In genomic region chr12:101957079-101957941, GRCm38 (mm10) we compare ENCODE assay signal across 8 mouse cellular contexts. TPM values are rescaled to one million over a fixed set of nuclear protein-coding genes. Genes with fewer than 3 reads are reported as not detected.
A peak's percentile ranks its signal among the peaks of the same experiment; 100 is the strongest.
DNase-seq lines count a peak whose midpoint lies in the region; ATAC-seq and TF ChIP-seq lines count a peak whose summit lies in the region.

No protein-coding gene starts in this region.

- peaks cover 9% of the 10 kb centered on the region for H3K4me1 ChIP-seq in liver, adult 2 months (ENCODE audit: control insufficient read depth, insufficient read depth, low read length)
- H3K4me1 ChIP-seq in brown adipose tissue, adult 24 weeks (ENCODE audit: control insufficient read depth, insufficient read depth, insufficient read length, low read length): no peaks in the 10 kb centered on the region
- H3K4me1 ChIP-seq in heart, embryonic 14.5 days (ENCODE audit: control insufficient read depth in 2 of 2, insufficient read depth in 2 of 2, low read length in 2 of 2): peaks cover 0 to 10% of the 10 kb centered on the region in 2 experiments; a peak in 2 of 4 replicates
- peaks cover 14% of the 10 kb centered on the region for H3K4me1 ChIP-seq in lung, embryonic 16.5 days (replicated peaks; ENCODE audit: control insufficient read depth, insufficient read depth, low read length)

- peak overlapping the region; percentile 89 for H3K9ac ChIP-seq in liver, adult 2 months (ENCODE audit: low read depth, low read length)
- peak overlapping the region; percentile 88 for H3K9ac ChIP-seq in heart, embryonic 14.5 days (ENCODE audit: low read length)
- H3K9ac ChIP-seq in lung, embryonic 16.5 days (ENCODE audit: low read length): peak overlapping the region; percentile 84

- H3K79me2 ChIP-seq in liver, adult 2 months (ENCODE audit: control insufficient read depth, insufficient read depth, low read length): peaks cover 5% of the 10 kb centered on the region; the same call in 1 of the 2 replicates

- no peaks in the 10 kb centered on the region for H3K9me3 ChIP-seq in heart, embryonic 14.5 days (ENCODE audit: control insufficient read depth, low read length)
- H3K9me3 ChIP-seq in lung, embryonic 16.5 days (ENCODE audit: control insufficient read depth, low read length): no peaks in the 10 kb centered on the region

- H3K27me3 ChIP-seq in liver, adult 2 months (ENCODE audit: control insufficient read depth, insufficient read depth, low read length): no peaks in the 10 kb centered on the region
- no peaks in the 10 kb centered on the region for H3K27me3 ChIP-seq in heart, embryonic 14.5 days (ENCODE audit: control insufficient read depth, insufficient read depth, low read length)
- no peaks in the 10 kb centered on the region for H3K27me3 ChIP-seq in lung, embryonic 16.5 days (ENCODE audit: control insufficient read depth, insufficient read depth, low read depth, low read length)

- peak; percentile 24 for DNase-seq in liver, adult 2 months (ENCODE audit: extremely low read depth, low read depth, low spot score)
- no peak for DNase-seq in liver
- DNase-seq in T-cell, adult 2 months (ENCODE audit: low spot score): no peak
- DNase-seq in urinary bladder, postnatal 10 days (ENCODE audit: low spot score): no peak
- DNase-seq in gastrocnemius, adult 8-10 months (ENCODE audit: low spot score in 2 of 2): no peak

- ATAC-seq in heart, embryonic 14.5 days (ENCODE audit: insufficient number of reproducible peaks, insufficient read depth, low FRiP score, low read depth): peak; percentile 33
- no peak; the same call in 1 of the 2 replicates for ATAC-seq in lung, embryonic 16.5 days (ENCODE audit: low read depth)

- peak overlapping the region; percentile 68 for H3K4me2 ChIP-seq in heart, embryonic 14.5 days (ENCODE audit: low read length)
- peak overlapping the region; percentile 68 for H3K4me2 ChIP-seq in lung, embryonic 16.5 days (ENCODE audit: low read depth, low read length)

- H3K4me3 ChIP-seq in liver, adult 2 months (ENCODE audit: insufficient read depth, low read depth, low read length): peak overlapping the region; percentile 86
- H3K4me3 ChIP-seq in brown adipose tissue, adult 24 weeks (ENCODE audit: insufficient read depth, low read depth, low read length): peak overlapping the region; percentile 95
- H3K4me3 ChIP-seq in heart, embryonic 14.5 days (ENCODE audit: control insufficient read depth in 1 of 2, insufficient read depth in 1 of 2, low read depth in 1 of 2, low read length in 2 of 2): peak overlapping the region; percentile 83 to 100
- H3K4me3 ChIP-seq in lung, embryonic 16.5 days (ENCODE audit: low read length): peak overlapping the region; percentile 81

- peak overlapping the region; percentile 52 for H3K27ac ChIP-seq in liver, adult 2 months (replicated peaks; ENCODE audit: insufficient read depth, low read depth, low read length)
- H3K27ac ChIP-seq in brown adipose tissue, adult 24 weeks (replicated peaks; ENCODE audit: low read depth, low read length): peak overlapping the region; percentile 71
- H3K27ac ChIP-seq in heart, embryonic 14.5 days (replicated peaks in 1 of 2; ENCODE audit: control insufficient read depth in 1 of 2, insufficient read depth in 1 of 2, low read depth in 2 of 2, low read length in 2 of 2): peak overlapping the region; percentile 49 to 58; a peak in 3 of 4 replicates
- H3K27ac ChIP-seq in lung, embryonic 16.5 days (ENCODE audit: low read length): peak overlapping the region; percentile 65

- no peak for TF ChIP-seq POLR2A in liver, adult 2 months (IDR thresholded peaks at IDR 0.05; ENCODE audit: extremely low read depth, insufficient read depth, low read length)

- TF ChIP-seq CTCF in liver, adult 2 months (IDR thresholded peaks at IDR 0.05; ENCODE audit: low read depth, low read length): no peak

- 8% methylated on average over 26 of the region's 26 CpGs for WGBS in liver, adult 2 months
- 11% methylated on average over 26 of the region's 26 CpGs for WGBS in heart, embryonic 14.5 days
- WGBS in lung, embryonic 16.5 days: 8% methylated on average over 26 of the region's 26 CpGs

- H3K36me3 ChIP-seq in liver, adult 2 months (ENCODE audit: control insufficient read depth, insufficient read depth, low read length): no peaks in the 10 kb centered on the region
- no peaks in the 10 kb centered on the region for H3K36me3 ChIP-seq in heart, embryonic 14.5 days (ENCODE audit: control insufficient read depth, insufficient read depth, low read length)
- no peaks in the 10 kb centered on the region for H3K36me3 ChIP-seq in lung, embryonic 16.5 days (ENCODE audit: control insufficient read depth, insufficient read depth, low read length)

RNA-seq across cellular contexts. Expression of gene Atxn3, which starts 0.7 kb away (rescaled TPM):
- total RNA-seq in liver, adult 2 months (2014; rRNA removed): 13.9 and 14.1 TPM in 2 replicates
- 2.4 and 2.7 TPM in 2 replicates for polyA plus RNA-seq in liver, adult 2 months (2012; rRNA removed)
- polyA plus RNA-seq in brown adipose tissue, adult 24 weeks (2012; ENCODE audit: insufficient read depth, insufficient read length, missing spikeins): 6.3 and 10.6 TPM in 2 replicates
- polyA plus RNA-seq in heart, embryonic 14.5 days (2014; fragmentation: Nextera tagmentation; extraction: Ambion mirVana): 8.8 and 10.2 TPM in 2 replicates
- 15.7 and 16.8 TPM in 2 replicates for polyA plus RNA-seq in lung, embryonic 16.5 days (2015; fragmentation: Nextera tagmentation; extraction: Ambion mirVana)
- 1 to 10 TPM; 3.0 to 6.7 (median 5.2) TPM for total RNA-seq in gastrocnemius, adult 8-10 months (2022)

RNA-seq across cellular contexts. Expression of gene Cpsf2, which starts 18.5 kb away (rescaled TPM):
- 7.7 and 9.2 TPM in 2 replicates for total RNA-seq in liver, adult 2 months (2014; rRNA removed)
- polyA plus RNA-seq in liver, adult 2 months (2012; rRNA removed): 2.7 and 3.1 TPM in 2 replicates
- 12.3 TPM in 2 replicates for polyA plus RNA-seq in brown adipose tissue, adult 24 weeks (2012; ENCODE audit: insufficient read depth, insufficient read length, missing spikeins)
- 21.5 and 23.2 TPM in 2 replicates for polyA plus RNA-seq in heart, embryonic 14.5 days (2014; fragmentation: Nextera tagmentation; extraction: Ambion mirVana)
- 24.8 and 27.2 TPM in 2 replicates for polyA plus RNA-seq in lung, embryonic 16.5 days (2015; fragmentation: Nextera tagmentation; extraction: Ambion mirVana)
- 10 to 100 TPM in 2 of 4 experiments, 1 to 10 TPM in 2; 8.8 to 10.7 (median 10.0) TPM for total RNA-seq in gastrocnemius, adult 8-10 months (2022)

RNA-seq across cellular contexts. Expression of gene Trip11, which starts 44.2 kb away (rescaled TPM):
- total RNA-seq in liver, adult 2 months (2014; rRNA removed): 12.4 and 14.8 TPM in 2 replicates
- polyA plus RNA-seq in liver, adult 2 months (2012; rRNA removed): 1.9 and 2.5 TPM in 2 replicates
- 15.1 and 17.1 TPM in 2 replicates for polyA plus RNA-seq in brown adipose tissue, adult 24 weeks (2012; ENCODE audit: insufficient read depth, insufficient read length, missing spikeins)
- 20.5 and 21.8 TPM in 2 replicates for polyA plus RNA-seq in heart, embryonic 14.5 days (2014; fragmentation: Nextera tagmentation; extraction: Ambion mirVana)
- polyA plus RNA-seq in lung, embryonic 16.5 days (2015; fragmentation: Nextera tagmentation; extraction: Ambion mirVana): 23.4 and 26.7 TPM in 2 replicates
- total RNA-seq in gastrocnemius, adult 8-10 months (2022): 10 to 100 TPM; 22.1 to 26.8 (median 23.4) TPM
